Mouse (Mus musculus) liver, adult 2 months (tissue): Measurements from ENCODE around the gene Pnma1. TPM values are rescaled to one million over a fixed set of nuclear protein-coding genes. Genes with fewer than 3 reads are reported as not detected.

Experiments used
- DNase-seq: peaks from one replicate; pipeline ENCODE4 v3.0.0-alpha.2; 2011; ENCODE audit warnings: low read depth, low spot score; ENCODE audit errors: extremely low read depth
- H3K27ac ChIP-seq: fragments of 200-500 bp; replicated peaks from 2 replicates; pipeline ENCODE4 v1.5.1; 2012; ENCODE audit warnings: low read depth, mild to moderate bottlenecking, control low read depth, inconsistent platforms, low read length; ENCODE audit not compliant: insufficient read depth
- H3K27me3 ChIP-seq: fragments of 200-500 bp; 2 replicates; pipeline ENCODE4 v1.6.1; 2012; ENCODE audit warnings: mild to moderate bottlenecking, moderate library complexity, low read length, inconsistent platforms; ENCODE audit not compliant: control insufficient read depth, insufficient read depth
- H3K36me3 ChIP-seq: fragments of 200-500 bp; 2 replicates; pipeline ENCODE4 v1.6.1; 2012; ENCODE audit warnings: low read length, inconsistent platforms; ENCODE audit not compliant: control insufficient read depth, insufficient read depth
- H3K4me1 ChIP-seq: fragments of 200-500 bp; 2 replicates; pipeline ENCODE4 v1.6.1; 2011; ENCODE audit warnings: low read length; ENCODE audit not compliant: control insufficient read depth, insufficient read depth
- H3K4me3 ChIP-seq: fragments of 200-500 bp; 2 replicates; pipeline ENCODE4 v1.5.1; 2011; ENCODE audit warnings: low read depth, mild to moderate bottlenecking, control low read depth, low read length, moderate library complexity; ENCODE audit not compliant: insufficient read depth
- H3K79me2 ChIP-seq: fragments of 200-500 bp; 2 replicates; pipeline ENCODE4 v1.6.1; 2012; ENCODE audit warnings: inconsistent platforms, mild to moderate bottlenecking, low read length, moderate library complexity; ENCODE audit not compliant: control insufficient read depth, insufficient read depth
- H3K9ac ChIP-seq: fragments of 200-500 bp; 2 replicates; pipeline ENCODE4 v1.6.1; 2012; ENCODE audit warnings: low read depth, mild to moderate bottlenecking, control low read depth, inconsistent platforms, low read length
- CTCF ChIP-seq: fragments of 200-500 bp; IDR thresholded peaks from 2 replicates; pipeline ENCODE4 v1.5.1; 2011; ENCODE audit warnings: low read depth, low read length, control low read depth
- POLR2A ChIP-seq: fragments of 200-500 bp; IDR thresholded peaks from 2 replicates; pipeline ENCODE4 v1.6.1; 2011; ENCODE audit warnings: low read length, control low read depth; ENCODE audit not compliant: insufficient read depth; ENCODE audit errors: extremely low read depth
- WGBS: fragments of 180-500 bp; shearing (Covaris S2); methylation state at CpG from one replicate; pipeline ENCODE4 v1.1.7; 2018; 5-methylcytosine and 5-hydroxymethylcytosine counted together
- polyA plus RNA-seq: library from polyadenylated mRNA; depleted of rRNA; stranded (reverse); fragments of >200 nt; gene quantifications from 2 replicates; pipeline ENCODE4 v1.2.3, GENCODE M21; 2012
- total RNA-seq: library from RNA; depleted of rRNA; stranded (reverse); fragments of >200 nt; gene quantifications from 2 replicates; pipeline ENCODE4 v1.2.3, GENCODE M21; 2014

The Pnma1 gene
- total and polyA plus RNA-seq, 2 experiments = 0.18 TPM; not detected in 1

GRCm38 (mm10) chr12:84114153-84114994 lies 33.9 kb downstream of the Pnma1 start, which contains the start of gene Dnal1:
Gene Dnal1, plus strand, starts transcription at chr12:84114366.
- DNase-seq = peak; percentile 75
- Histone ChIP-seq H3K4me1 (peaks cover 2% of the 10 kb centered on the region; the same call in 1 of the 2 replicates), H3K27ac (no peak within 1 kb of the TSS), H3K4me3 (peak within 1 kb of the TSS; percentile 75), H3K9ac (peak within 1 kb of the TSS; percentile 61), H3K36me3 (no peaks in the 10 kb centered on the region), H3K27me3 (no peaks in the 10 kb centered on the region), H3K79me2 (no peaks in the 10 kb centered on the region)
- WGBS = 4% methylated on average over 32 of the region's 35 CpGs
- TF ChIP-seq CTCF = no peak
- TF ChIP-seq POLR2A = no peak

GRCm38 (mm10) chr12:84113676-84114075 lies 34.6 kb downstream of the Pnma1 start:
- H3K27me3 ChIP-seq = no peaks in the 10 kb centered on the region
- H3K36me3 ChIP-seq = no peaks in the 10 kb centered on the region
- no peak overlapping the region for H3K9ac ChIP-seq
- no peak for TF ChIP-seq CTCF
- TF ChIP-seq POLR2A = no peak
- WGBS = 31% methylated on average over 6 of the region's 6 CpGs
- H3K27ac ChIP-seq = no peak overlapping the region
- no peak for DNase-seq
- peaks cover 2% of the 10 kb centered on the region; the same call in 1 of the 2 replicates for H3K4me1 ChIP-seq
- no peak overlapping the region for H3K4me3 ChIP-seq
- no peaks in the 10 kb centered on the region for H3K79me2 ChIP-seq

- Histone ChIP-seq H3K4me1 (peaks cover 2% of the 10 kb centered on the region; the same call in 1 of the 2 replicates), H3K27me3 (no peaks in the 10 kb centered on the region), H3K4me3 (no peak overlapping the region), H3K9ac (no peak overlapping the region), H3K79me2 (no peaks in the 10 kb centered on the region), H3K36me3 (no peaks in the 10 kb centered on the region), H3K27ac (no peak overlapping the region)
- no peak for DNase-seq
- TF ChIP-seq POLR2A (no peak), CTCF (no peak)
- 91% methylated on average over 4 of the region's 4 CpGs for WGBS
Measured at GRCm38 (mm10) chr12:84110814-84111213, 37.5 kb downstream of the Pnma1 start.

GRCm38 (mm10) chr12:84109924-84110323 lies 38.4 kb downstream of the Pnma1 start:
- Histone ChIP-seq H3K4me3 (no peak overlapping the region), H3K4me1 (peaks cover 2% of the 10 kb centered on the region; the same call in 1 of the 2 replicates), H3K9ac (no peak overlapping the region), H3K79me2 (no peaks in the 10 kb centered on the region), H3K36me3 (no peaks in the 10 kb centered on the region), H3K27me3 (no peaks in the 10 kb centered on the region), H3K27ac (no peak overlapping the region)
- no peak for TF ChIP-seq CTCF
- TF ChIP-seq POLR2A = no peak
- WGBS = 97% methylated on average over 1 of the region's 1 CpGs
- no peak for DNase-seq

- no peaks in the 10 kb centered on the region for H3K4me1 ChIP-seq
- no peaks in the 10 kb centered on the region for H3K36me3 ChIP-seq
- no peak overlapping the region for H3K9ac ChIP-seq
- TF ChIP-seq CTCF (no peak), POLR2A (no peak)
- H3K79me2 ChIP-seq = no peaks in the 10 kb centered on the region
- H3K4me3 ChIP-seq = no peak overlapping the region
- no peaks in the 10 kb centered on the region for H3K27me3 ChIP-seq
- H3K27ac ChIP-seq = no peak overlapping the region
- DNase-seq = no peak
- 82% methylated on average over 1 of the region's 1 CpGs for WGBS
Measured at GRCm38 (mm10) chr12:84107692-84108091, 40.6 kb downstream of the Pnma1 start.

- no peak for DNase-seq
- H3K4me3 ChIP-seq = no peak overlapping the region
- H3K36me3 ChIP-seq = no peaks in the 10 kb centered on the region
- H3K9ac ChIP-seq = no peak overlapping the region
- 90% methylated on average over 3 of the region's 3 CpGs for whole genome bisulfite sequencing
- H3K79me2 ChIP-seq = no peaks in the 10 kb centered on the region
- H3K27me3 ChIP-seq = no peaks in the 10 kb centered on the region
- H3K4me1 ChIP-seq = no peaks in the 10 kb centered on the region
- TF ChIP-seq CTCF (no peak), POLR2A (no peak)
- H3K27ac ChIP-seq = no peak overlapping the region
Measured at GRCm38 (mm10) chr12:84107012-84107411, 41.3 kb downstream of the Pnma1 start.
